Mouse (Mus musculus): ENCODE data around the gene Vmn1r101.
"Not testable (repeated sequence)": the region's sequence is repeated elsewhere in the genome, so short reads cannot be mapped to it uniquely, and the experiment has no call there.

Gene Vmn1r101

GRCm38 (mm10) chr7:20442493-20442892 lies at the start of gene Vmn1r101:
Gene Vmn1r101, minus strand, starts transcription at chr7:20442593.
- in situ Hi-C loops (cut with MboI, MseI), result not testable (repeated sequence)

- in situ Hi-C loops (cut with MboI, MseI), result not testable (repeated sequence)
These were observed 32.4 kb upstream of the Vmn1r101 start, which contains the start of gene Gm10670 for GRCm38 (mm10) chr7:20474825-20475224. Gene Gm10670, minus strand, starts transcription at chr7:20474925.

- in situ Hi-C loops (cut with MboI, MseI), result not testable (repeated sequence)
These were observed 24.8 kb downstream of the Vmn1r101 start, which contains the start of gene Vmn1r100 for GRCm38 (mm10) chr7:20417642-20418041. Gene Vmn1r100, plus strand, starts transcription at chr7:20417942.

All from T-helper 2 cell (primary cell).